Mouse (Mus musculus) liver, embryonic 18 days (tissue): ENCODE results near the gene Atp6v1d. TPM values are rescaled to one million over a fixed set of nuclear protein-coding genes. Genes with fewer than 3 reads are reported as not detected.

Experiments
- polyA plus RNA-seq: library from polyadenylated mRNA; depleted of rRNA; stranded (reverse); fragments of >200 nt; gene quantifications from 2 replicates; pipeline ENCODE4 v1.2.3, GENCODE M21; 2012; rRNA removed

The Atp6v1d gene
- 17.3 and 18.7 TPM in 2 replicates for polyA plus RNA-seq

DNA sequence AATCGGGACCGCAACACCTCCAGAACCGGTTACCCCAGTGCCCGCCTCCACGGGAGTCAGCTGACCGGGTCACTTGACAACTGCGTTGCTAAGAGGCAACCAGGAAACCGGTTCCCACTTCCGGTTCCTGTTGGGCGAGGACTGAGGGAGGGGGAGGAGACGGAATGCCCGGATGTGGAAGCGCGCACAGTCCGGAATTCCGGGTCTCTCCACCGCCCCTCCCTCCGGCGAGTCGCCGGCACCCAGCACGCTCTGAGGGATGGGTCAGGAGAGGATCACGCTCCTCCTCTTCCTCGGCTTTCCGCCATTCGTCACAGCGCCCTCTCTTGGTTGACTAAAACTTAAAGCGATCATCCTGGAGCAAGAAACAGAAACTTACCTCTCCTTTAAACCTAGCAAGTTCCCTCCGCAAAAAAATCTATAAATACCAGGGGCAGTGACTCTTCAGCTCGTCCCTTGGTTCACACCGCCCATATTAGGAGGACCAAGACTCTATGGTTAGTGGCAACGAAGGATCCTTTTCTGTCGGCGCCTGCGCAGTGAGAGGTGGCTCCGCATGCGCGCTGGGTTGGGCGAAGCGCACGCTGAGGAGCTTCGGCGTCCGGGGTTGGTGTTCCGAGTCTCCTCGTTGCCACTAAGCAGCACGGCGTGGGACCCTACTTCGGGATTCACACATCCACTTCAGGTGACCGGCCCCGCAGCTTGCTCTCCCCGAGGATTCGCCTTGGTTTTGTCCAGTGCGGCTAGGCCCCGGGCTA, at the start of gene Atp6v1d, which contains the start of gene Eif2s1:
Gene Atp6v1d, minus strand, starts transcription at position 143 of the 758 bp plus-strand sequence.
Gene Eif2s1, plus strand, starts transcription at position 324 of the 758 bp plus-strand sequence.

DNA sequence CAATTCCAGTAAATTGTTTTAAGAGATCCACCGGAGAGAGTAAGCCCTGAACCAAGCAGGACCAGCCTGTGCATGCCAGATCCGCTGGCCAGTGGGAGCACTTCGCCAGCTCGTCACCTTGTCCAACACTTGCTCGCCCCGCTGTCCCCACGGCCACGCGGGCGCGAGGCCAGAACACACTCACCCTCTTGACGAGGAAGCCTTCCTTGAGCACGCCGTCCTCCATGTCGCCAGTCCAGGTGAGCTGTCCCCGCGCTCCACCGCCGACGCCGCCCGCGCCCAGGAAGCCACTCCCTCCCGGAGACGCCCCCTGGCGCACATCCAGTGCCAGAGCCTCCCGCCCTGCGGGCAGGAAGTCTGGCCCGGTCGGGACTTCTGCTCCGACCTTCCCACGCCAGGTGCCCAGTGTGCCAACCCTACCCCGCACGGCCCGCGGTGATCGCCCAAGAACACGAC, 45.3 kb upstream of the Atp6v1d start, which contains the start of gene Plek2:
Gene Plek2, minus strand, starts transcription at position 258 of the 456 bp plus-strand sequence.

Other genes starting within 250 kb of the Atp6v1d start
- gene Fam71d, start 170.1 kb downstream of the Atp6v1d start, polyA plus RNA-seq = 0.05 TPM in 1 of 2 replicates, not detected in the other
- gene Mpp5, start 112.7 kb downstream of the Atp6v1d start, polyA plus RNA-seq = 2.9 and 3.3 TPM in 2 replicates
- gene Eif2s1, start 181 bp upstream of the Atp6v1d start, polyA plus RNA-seq = 32.2 and 34.9 TPM in 2 replicates
- gene Plek2, start 45.3 kb upstream of the Atp6v1d start, polyA plus RNA-seq = 10.5 and 12.5 TPM in 2 replicates
- 3.5 and 3.6 TPM in 2 replicates for gene Tmem229b, start 146.0 kb upstream of the Atp6v1d start, polyA plus RNA-seq
- 0.54 and 0.56 TPM in 2 replicates for gene Plekhh1, start 167.5 kb upstream of the Atp6v1d start, polyA plus RNA-seq
- gene Pigh, start 228.0 kb upstream of the Atp6v1d start, polyA plus RNA-seq = 4.2 and 4.7 TPM in 2 replicates